Mouse (Mus musculus) urinary bladder, postnatal 14 days (tissue): ENCODE measurements at regions not wholly inside any gene's neighbourhood (a gene's known extent, or its start where the extent isn't known, plus 50 kb on each side); places are given as distances from the start of the nearest gene placed in this dataset.
A peak's percentile ranks its signal among the peaks of the same experiment; 100 is the strongest.
"Not testable (repeated sequence)": the region's sequence is repeated elsewhere in the genome, so short reads cannot be mapped to it uniquely, and the experiment has no call there.

ENCODE experiments used
- DNase-seq: peaks from one replicate; pipeline ENCODE4 v3.0.0; 2021; ENCODE audit warnings: low spot score

DNA sequence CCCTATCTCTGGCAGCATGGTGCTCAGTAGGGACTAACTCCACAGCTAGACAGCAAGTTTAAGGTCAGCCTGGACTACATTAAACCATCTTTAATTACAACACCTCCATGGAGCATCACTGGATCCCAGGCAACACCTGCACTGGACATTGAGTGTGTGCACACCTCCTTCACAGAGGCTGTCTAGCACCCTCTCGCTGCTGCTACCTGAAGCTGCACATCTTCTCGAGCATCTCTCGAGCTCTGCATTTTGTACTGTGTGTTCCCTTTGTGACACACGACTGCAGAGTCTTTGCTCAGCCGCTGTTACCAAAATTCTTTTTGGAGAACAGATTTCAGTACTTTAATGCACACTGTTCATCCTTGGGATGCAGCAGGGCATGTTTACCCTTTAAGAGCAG, 212.2 kb upstream of the Smim15 start:
- DNase-seq: no peak

GRCm38 (mm10) chr13:107831221-107831681, 213.0 kb upstream of the Smim15 start:
- peak; percentile 98 for DNase-seq

- DNase-seq: no peak
Observed at GRCm38 (mm10) chr13:107830281-107830680, 214.0 kb upstream of the Smim15 start.

GRCm38 (mm10) chr13:107829861-107830260, 214.4 kb upstream of the Smim15 start:
- no peak for DNase-seq

DNA sequence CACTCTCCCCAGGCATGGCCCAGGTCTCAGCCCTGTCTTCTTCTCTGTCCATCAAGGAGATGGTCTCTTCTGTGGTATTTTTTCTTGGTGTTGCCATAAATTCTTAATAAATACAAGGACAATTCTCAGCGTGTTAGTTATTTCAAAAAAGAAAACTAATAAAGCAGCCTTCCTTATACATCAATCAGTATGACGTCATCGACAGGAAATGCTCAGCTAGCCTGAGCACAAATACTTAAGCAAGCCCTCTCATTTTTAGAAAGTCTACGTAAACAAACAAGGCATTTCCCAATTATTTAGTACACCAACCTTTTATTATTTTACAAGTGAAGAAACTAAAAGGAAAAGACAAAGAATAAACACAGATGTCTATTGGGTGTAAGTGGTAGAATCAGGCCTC, 218.6 kb upstream of the Smim15 start:
- no peak for DNase-seq

GRCm38 (mm10) chr13:107823342-107823741, 220.9 kb upstream of the Smim15 start:
- no peak for DNase-seq

DNA sequence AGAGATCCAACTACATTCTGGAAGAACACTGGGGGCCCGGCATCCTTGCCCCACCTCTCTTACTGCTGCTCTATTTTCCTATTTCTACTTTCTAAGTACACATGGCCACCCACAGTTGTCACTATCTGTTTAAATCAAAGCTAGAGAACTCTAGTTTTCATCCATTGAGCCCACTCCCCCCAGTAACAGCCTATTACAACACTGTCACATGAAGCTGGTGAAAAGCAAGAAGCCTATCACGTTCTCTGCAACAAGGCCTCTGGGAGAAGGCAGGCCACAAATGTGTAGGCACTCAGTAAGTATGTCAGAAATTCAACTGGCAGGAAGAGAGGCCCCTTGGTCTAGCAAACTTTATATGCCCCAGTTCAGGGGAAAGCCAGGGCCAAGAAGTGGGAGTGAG, 222.0 kb upstream of the Smim15 start:
- no peak for DNase-seq

DNA sequence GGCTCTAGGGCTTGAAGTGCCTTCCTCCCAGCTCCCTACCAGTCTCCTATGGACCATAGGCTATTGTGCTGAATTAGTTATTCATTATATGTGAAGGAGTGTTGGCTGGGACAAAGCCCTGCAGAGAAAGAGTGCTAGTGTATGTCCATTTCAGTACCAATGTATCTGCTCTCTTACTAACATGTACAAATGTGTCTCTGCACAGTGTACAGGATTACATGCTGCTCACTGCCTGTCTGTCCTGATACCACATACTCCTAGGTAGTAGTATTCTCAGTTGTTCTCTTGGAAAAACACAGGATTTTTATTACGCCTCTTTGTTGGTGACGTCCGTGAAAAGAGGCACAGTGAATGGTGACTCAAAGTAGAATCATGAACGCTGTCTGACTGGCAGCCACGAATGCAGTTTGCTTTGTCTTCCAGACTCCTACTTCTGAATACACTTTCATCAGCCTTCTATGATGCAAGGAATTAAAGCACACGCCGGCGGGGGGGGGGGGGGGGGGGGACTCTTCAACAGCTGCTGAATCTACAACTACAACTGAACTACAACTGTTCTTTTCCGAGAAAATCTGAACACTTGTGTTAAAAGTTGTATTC, 230.6 kb upstream of the Smim15 start:
- no peak for DNase-seq

DNA sequence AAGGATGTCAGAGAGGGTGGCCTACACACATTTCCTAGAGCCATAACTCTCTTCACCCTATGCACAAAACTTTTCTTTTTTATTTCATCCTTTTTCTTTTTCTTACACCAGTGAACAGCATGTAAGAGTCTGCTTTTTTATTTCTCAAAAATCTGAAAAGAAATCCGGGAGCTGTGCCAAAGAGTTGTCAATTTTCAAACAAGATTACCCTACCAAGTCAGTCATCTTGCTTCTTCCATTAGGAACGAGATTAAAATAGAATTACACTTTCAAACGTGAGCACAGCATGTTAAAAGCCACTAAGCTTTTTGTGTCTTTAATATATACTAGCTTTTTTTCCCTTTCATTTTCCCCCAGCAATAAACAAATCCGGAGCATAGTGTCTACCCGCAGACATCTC, 232.2 kb upstream of the Smim15 start:
- no peak for DNase-seq

DNA sequence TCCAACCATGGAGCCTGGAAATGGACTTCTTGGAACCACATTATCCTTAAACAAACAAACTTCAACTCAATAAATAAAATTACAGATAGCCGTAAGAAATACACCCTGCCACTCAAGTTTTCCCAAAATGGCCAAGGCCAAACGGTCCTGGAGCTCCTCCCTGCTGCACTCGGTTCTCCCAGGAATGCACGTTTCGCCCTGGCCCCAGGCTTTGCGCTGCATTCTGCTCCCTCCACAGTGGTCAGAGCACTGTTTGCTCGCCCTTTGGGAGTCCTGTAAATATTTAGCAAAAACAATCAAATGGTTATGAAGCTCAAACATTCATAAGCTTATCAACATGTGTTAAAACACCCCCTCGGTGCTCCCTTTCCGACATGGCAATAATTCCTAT, 233.4 kb upstream of the Smim15 start:
- no peak for DNase-seq

- DNase-seq: no peak
Observed at GRCm38 (mm10) chr13:107810060-107810801, 234.0 kb upstream of the Smim15 start.

DNA sequence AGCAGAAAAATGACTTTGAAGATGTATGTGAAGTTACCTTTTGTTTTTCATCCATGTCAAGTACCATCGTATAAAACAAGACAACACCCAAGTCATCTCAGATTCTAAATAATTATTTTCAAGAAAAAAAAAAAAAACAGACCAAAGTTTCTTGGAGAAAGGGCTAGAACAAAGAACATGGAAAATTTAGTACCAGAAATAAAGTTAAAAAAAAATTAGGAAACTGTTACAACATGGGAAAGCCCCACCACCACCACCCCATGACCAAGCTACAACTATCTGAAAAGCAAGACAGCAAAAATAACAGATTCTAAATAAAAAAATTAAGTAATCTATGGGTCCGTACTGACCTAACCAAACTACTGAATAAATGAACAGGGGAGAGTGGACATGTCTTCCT, 235.3 kb upstream of the Smim15 start:
- no peak for DNase-seq

DNA sequence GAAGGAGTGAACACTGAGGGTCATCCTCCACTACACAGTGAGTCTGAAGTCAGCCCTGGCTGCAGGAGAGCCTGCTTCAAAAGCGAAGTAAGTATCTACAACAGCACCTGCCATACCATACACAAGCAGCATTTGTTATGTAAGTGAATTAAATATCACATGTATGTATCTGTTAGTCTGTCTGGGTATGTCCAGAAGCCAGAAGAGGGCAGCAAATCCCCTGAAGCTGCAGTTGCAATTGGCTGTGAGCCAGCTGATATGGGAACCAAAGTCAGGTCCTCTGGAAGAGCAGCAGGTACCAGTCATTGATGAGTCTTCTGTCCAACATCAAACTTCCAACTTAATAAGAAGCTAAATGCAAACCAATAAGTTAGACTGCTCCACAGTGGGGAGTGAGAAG, 239.8 kb upstream of the Smim15 start:
- DNase-seq: no peak

- DNase-seq: no peak
Observed at GRCm38 (mm10) chr13:107799199-107799945, 244.9 kb upstream of the Smim15 start.

- no peak for DNase-seq
Observed at GRCm38 (mm10) chr13:107798144-107798543, 246.1 kb upstream of the Smim15 start.

DNA sequence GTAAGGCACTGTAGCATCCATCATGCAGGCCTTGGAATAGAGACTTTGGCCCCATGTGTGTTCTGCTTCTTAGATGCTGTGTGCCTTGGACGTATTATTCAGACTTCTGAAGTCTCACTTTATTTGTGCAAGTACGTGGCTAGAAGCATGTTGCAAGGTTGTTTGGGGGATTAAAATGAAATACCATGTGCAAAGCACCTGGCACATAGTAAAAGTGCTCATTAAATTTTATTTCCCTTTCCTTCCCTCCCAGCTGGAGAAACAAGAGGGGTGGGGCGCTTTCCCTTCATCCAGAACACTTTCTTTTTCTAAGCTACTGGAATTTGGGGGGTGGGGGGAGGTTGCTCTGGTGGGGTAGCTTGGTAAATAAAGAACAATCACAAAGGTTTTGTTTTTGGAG, 248.7 kb upstream of the Smim15 start:
- DNase-seq: no peak

DNA sequence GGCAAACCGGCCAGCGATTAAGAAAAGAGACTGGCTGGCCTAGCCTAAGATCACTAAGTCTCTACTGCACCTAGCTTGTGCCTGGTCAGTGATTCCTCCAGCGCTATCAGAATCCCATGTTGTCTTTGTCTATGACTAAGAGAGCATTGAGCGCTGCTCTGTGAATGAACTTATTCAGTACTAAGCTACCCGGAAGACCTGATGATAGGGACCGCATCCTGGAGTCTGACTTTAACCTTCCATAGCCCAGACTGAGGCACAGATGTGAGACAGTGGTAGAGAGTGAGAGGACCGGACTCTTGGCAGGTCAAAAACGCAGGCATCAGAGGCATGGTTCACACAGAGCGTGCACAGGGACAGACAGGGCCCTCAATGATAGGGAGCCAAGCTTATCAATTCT, 252.5 kb upstream of the Smim15 start:
- DNase-seq: no peak

GRCm38 (mm10) chr13:107784971-107785370, 259.3 kb upstream of the Smim15 start:
- no peak for DNase-seq

DNA sequence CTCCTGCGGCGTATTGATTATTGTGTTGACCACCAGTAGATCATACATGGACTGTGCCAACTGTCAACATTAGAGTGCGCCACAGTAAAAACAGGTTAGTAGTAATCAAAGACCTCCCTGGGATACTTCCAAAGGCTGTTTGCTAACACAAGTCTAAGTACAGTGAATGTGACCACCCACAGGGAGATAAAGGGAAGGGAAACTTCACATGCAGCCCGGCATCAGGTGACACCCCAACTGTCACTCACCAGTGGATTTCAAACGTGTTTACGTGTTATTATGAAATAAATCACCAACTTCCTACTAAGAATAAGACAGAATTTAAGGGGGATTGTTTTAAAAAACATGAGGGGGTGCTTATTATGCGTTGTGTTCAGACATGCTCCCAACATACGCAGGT, 262.5 kb upstream of the Smim15 start:
- DNase-seq: no peak

- DNase-seq: no peak
Observed at GRCm38 (mm10) chr13:107781221-107781620, 263.0 kb upstream of the Smim15 start.

DNA sequence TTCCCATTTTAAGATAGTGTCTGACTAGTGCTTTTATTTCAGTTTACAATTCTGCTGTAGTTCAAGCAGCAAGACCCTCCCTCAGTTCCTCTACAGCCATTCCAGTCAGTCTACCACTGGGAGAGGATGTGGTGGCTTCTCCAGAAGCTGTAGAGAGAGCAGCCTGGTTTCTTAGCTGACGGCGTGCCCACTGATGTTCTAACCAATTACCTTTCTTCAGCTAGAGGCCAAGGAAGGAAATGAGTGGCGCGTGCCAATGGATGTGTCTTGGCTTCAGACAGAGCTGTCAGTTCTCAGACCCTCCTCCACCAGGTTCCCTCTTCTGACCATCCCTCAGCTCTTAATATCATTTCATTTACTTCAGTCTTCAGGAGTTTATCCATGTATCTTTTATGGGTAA, 264.7 kb upstream of the Smim15 start:
- no peak for DNase-seq

DNA sequence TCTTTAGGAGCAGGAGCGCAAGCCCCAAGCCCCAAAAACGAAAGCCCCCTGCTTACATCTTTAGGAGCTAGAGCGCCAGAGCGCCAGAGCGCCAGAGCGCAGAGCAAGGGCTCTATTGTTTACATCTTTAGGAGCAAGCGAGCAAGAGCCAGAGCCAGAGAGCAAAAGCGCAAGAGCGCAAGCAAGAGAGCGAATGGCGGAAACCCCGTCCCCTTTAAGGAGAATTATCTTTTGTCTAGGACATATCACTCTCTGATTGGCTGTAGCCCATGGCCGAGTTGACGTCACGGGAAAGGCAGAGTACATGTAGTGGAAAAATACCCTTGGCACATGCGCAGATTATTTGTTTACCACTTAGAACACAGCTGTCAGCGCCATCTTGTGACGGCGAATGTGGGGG, 269.7 kb upstream of the Smim15 start:
- not testable (repeated sequence) for DNase-seq

DNA sequence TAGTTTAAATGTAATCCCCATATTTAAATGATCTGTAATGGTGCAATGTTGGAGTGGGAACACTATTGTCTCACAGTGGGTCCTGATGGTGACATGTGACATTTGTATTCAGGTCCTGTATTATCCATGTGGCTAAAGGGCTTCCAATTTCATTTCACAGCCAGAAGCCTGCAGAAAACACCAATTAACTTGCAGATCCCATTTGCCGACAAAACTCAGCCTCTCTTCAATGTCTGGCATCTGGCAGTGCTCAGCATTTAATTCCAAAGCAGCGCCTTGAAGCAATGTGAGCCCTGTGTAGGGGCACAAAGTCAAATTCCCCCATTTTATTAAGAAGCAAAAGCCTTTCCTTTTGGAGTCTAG, 277.0 kb upstream of the Smim15 start:
- DNase-seq: no peak
